Mouse (Mus musculus) intestine, embryonic 15.5 days (tissue): ENCODE measurements around the gene Pkig. TPM values are rescaled to one million over a fixed set of nuclear protein-coding genes. Genes with fewer than 3 reads are reported as not detected.
"Not testable (repeated sequence)": the region's sequence is repeated elsewhere in the genome, so short reads cannot be mapped to it uniquely, and the experiment has no call there.

ENCODE experiments used
- ATAC-seq: fragments of 200-750 bp; cut with Nextera tagmentation; 2 replicates; pipeline ENCODE4 v1.8.0; 2017; ENCODE audit warnings: moderate TSS enrichment, moderate library complexity
- H3K27ac ChIP-seq: fragments of 300-500 bp; sonication (generic); 2 replicates; pipeline ENCODE4 v1.5.1; 2015; ENCODE audit warnings: mild to moderate bottlenecking, inconsistent platforms
- H3K27me3 ChIP-seq: fragments of 300-500 bp; sonication (generic); replicated peaks from 2 replicates; pipeline ENCODE4 v1.6.1; 2015; ENCODE audit warnings: inconsistent platforms
- H3K36me3 ChIP-seq: fragments of 300-500 bp; sonication (generic); 2 replicates; pipeline ENCODE4 v1.6.1; 2015; ENCODE audit warnings: inconsistent platforms
- H3K4me1 ChIP-seq: fragments of 300-500 bp; sonication (generic); replicated peaks from 2 replicates; pipeline ENCODE4 v1.6.1; 2015; ENCODE audit warnings: inconsistent platforms
- H3K4me2 ChIP-seq: fragments of 300-500 bp; sonication (generic); replicated peaks from 2 replicates; pipeline ENCODE4 v1.6.1; 2015; ENCODE audit warnings: mild to moderate bottlenecking, inconsistent platforms
- H3K4me3 ChIP-seq: fragments of 300-500 bp; sonication (generic); replicated peaks from 2 replicates; pipeline ENCODE4 v1.5.1; 2015; ENCODE audit warnings: inconsistent platforms
- H3K9ac ChIP-seq: fragments of 300-500 bp; sonication (generic); 2 replicates; pipeline ENCODE4 v1.6.1; 2015; ENCODE audit warnings: inconsistent platforms
- H3K9me3 ChIP-seq: fragments of 300-500 bp; sonication (generic); 2 replicates; pipeline ENCODE4 v1.6.1; 2016; ENCODE audit warnings: inconsistent platforms
- WGBS: fragments of 180-500 bp; shearing (Covaris S2); methylation state at CpG from one replicate; pipeline ENCODE4 v1.1.7; 2015; 5-methylcytosine and 5-hydroxymethylcytosine counted together
- polyA plus RNA-seq: library from polyadenylated mRNA; unstranded; fragments of >200 nt; fragmentation: Nextera tagmentation; extraction: Ambion mirVana; gene quantifications from 2 replicates; pipeline ENCODE4 v1.2.1, GENCODE M21; 2015

Pkig gene
- polyA plus RNA-seq, 1 experiment from 2014 or later = 122 TPM

DNA sequence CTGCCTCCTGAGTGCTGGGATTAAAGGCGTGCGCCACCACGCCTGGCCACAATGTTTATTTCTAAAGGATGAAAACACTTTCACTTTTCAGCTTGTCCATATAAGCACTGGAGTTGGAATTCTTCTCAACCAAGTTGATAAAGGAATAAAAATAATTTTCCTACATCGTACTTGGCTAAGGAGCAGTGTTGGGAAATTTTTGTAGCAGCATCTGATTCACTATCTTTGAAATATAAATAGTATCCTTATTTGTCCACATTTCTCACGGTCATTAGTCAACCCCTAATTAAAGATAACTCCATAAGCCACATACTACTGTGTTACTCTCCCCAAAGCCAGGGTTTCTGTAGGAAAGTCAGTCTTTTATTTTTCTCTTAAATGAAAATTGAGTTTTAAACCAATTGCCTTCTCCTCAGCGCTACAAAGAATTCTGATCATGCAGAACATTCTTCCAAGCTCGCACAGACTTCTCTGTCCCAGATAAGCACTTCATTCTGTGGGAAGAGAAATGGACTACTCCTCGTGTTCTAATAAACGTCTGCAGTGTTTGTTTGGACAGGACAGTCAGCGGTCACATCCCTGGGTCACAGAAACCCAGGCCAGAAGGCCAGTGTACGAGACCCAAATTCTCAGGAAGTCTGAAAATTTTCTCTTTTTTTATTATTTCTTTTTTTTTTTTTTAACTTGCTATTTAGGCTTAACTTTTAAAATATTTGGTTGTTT lies 12.8 kb downstream of the Pkig start:
- Histone ChIP-seq H3K36me3 (no peaks in the 10 kb centered on the region), H3K9ac (no peak overlapping the region), H3K4me3 (no peak overlapping the region), H3K4me2 (no peak overlapping the region), H3K4me1 (peaks cover 28% of the 10 kb centered on the region), H3K27me3 (no peaks in the 10 kb centered on the region), H3K9me3 (no peaks in the 10 kb centered on the region), H3K27ac (no peak overlapping the region)
- no peak for ATAC-seq
- WGBS = 62% methylated on average over 11 of the region's 11 CpGs

DNA sequence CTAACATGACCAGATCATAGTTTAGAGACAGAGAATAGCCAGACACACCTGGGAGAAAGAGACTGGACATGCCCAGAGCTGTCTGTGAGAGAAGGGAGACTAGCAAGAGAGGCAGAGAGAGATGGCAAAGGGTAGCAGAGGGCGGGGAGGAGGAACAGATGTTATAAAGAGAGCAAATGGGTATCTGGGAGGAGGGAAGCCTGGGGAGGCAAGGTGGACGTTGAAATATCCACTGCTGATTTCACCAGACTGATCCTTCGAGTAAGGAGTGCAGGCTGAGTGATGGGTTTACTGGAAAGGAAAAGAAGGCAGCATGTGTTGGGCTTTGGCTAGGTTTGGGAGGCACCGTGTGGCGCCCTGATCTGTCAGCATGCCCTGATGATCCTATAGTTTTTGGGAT lies 16.2 kb downstream of the Pkig start:
- no peak overlapping the region for H3K4me2 ChIP-seq
- no peaks in the 10 kb centered on the region for H3K27me3 ChIP-seq
- H3K36me3 ChIP-seq = no peaks in the 10 kb centered on the region
- 55% methylated on average over 5 of the region's 5 CpGs for WGBS
- H3K4me1 ChIP-seq = peaks cover 33% of the 10 kb centered on the region
- H3K9ac ChIP-seq = no peak overlapping the region
- H3K27ac ChIP-seq = peak overlapping the region; percentile 76; the same call in 1 of the 2 replicates
- 0 out of 2 replicates have a peak, but pooled peaks have one; percentile 11 for ATAC-seq
- no peak overlapping the region for H3K4me3 ChIP-seq
- no peaks in the 10 kb centered on the region for H3K9me3 ChIP-seq

DNA sequence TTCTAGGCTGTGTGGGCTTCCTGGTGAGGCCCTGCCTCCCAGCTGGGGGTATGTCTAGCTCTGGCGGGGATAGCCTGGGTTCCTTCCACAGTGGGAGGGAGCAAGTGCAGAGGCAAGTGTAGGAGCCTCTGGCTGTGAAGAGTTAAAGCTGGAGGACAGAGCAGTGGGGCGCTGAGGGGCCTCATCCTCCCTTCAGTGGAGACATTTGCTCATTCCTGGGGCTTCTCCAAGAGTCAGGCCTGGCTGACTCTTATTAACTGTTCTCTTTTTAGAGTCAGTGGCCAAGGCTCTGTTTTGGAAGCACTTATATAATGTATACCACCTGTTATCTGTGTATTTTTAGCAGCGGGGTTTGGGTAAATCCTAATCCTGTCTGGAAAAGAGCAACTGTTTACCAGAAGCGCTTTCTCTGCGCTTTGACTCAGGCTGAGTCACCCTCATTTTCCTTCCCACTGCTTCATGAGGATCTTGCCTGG lies 17.0 kb downstream of the Pkig start:
- Histone ChIP-seq H3K9ac (no peak overlapping the region), H3K4me1 (peaks cover 33% of the 10 kb centered on the region), H3K27ac (peak overlapping the region; percentile 76), H3K27me3 (no peaks in the 10 kb centered on the region), H3K9me3 (no peaks in the 10 kb centered on the region), H3K4me2 (peak overlapping the region; percentile 27; the same call in 1 of the 2 replicates), H3K4me3 (no peak overlapping the region), H3K36me3 (no peaks in the 10 kb centered on the region)
- whole genome bisulfite sequencing = 31% methylated on average over 5 of the region's 5 CpGs
- ATAC-seq = peak; percentile 84

DNA sequence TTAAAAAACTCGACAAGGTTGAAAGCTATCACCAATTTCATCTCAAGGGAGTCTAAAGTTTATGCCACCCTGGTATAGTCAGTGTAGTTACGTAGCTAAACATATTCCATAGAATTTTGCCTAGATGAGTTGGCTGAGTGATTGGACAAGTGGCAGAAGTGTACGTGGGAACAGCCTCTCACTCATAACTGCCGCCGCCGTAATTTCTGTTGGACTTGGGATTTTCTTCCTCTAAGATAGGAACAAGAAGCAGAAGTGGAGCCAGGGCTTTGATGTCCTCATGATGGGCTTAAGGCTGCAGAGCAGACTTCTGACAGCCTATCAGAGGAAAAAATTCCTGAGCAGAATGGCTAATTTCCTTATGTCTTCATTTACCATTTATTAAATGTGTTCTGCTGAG lies 17.5 kb downstream of the Pkig start:
- H3K4me3 ChIP-seq = no peak overlapping the region
- H3K9me3 ChIP-seq = no peaks in the 10 kb centered on the region
- H3K27ac ChIP-seq = peak overlapping the region; percentile 54
- 28% methylated on average over 6 of the region's 6 CpGs for WGBS
- no peak overlapping the region for H3K9ac ChIP-seq
- no peaks in the 10 kb centered on the region for H3K36me3 ChIP-seq
- no peak overlapping the region for H3K4me2 ChIP-seq
- no peaks in the 10 kb centered on the region for H3K27me3 ChIP-seq
- H3K4me1 ChIP-seq = peaks cover 33% of the 10 kb centered on the region
- 0 out of 2 replicates have a peak, but pooled peaks have one; percentile 6 for ATAC-seq

DNA sequence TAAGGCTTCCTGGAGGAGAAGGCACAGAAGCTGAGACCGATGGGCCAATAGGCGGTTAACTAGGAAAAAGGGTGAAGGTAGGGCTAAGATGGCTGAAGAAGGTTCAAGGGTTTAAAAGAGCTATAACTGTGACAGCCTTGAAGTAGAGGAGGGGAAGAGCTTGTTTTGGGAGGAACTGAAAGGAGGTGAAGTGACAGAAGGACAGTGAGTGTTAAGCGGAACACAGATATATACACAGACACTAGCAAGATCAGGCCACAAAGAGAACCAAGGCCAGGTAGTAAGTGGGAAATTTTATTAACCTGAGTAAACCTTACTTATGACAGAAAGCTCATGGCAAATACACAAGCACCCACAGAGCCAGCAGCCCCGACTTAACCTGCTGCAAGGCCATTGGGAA lies 18.1 kb downstream of the Pkig start:
- Histone ChIP-seq H3K27me3 (no peaks in the 10 kb centered on the region), H3K4me3 (no peak overlapping the region), H3K4me2 (no peak overlapping the region), H3K27ac (peak overlapping the region; percentile 54), H3K9ac (no peak overlapping the region), H3K9me3 (no peaks in the 10 kb centered on the region), H3K4me1 (peaks cover 33% of the 10 kb centered on the region), H3K36me3 (no peaks in the 10 kb centered on the region)
- WGBS = 88% methylated on average over 4 of the region's 4 CpGs
- no peak for ATAC-seq

DNA sequence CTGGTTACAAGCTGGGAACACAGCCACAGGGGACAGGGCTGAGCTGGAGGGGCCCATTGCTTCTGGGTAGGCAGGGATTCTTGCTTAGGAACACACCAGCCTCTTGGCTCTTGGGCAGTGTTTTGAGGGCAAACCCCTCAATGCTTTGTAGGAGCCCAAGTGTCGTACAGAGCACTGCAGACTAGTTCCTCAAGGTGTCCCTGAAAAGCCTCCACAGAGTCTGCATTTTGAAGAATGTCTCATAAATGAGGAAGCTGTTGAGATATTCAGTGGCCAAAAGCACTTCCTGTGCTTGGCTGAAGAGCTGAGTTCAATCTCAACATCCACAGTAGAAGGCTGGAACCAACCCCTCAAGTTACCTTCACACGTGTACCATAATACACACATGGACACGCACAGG lies 18.6 kb downstream of the Pkig start:
- Histone ChIP-seq H3K9me3 (no peaks in the 10 kb centered on the region), H3K27ac (no peak overlapping the region), H3K4me2 (no peak overlapping the region), H3K4me3 (no peak overlapping the region), H3K36me3 (no peaks in the 10 kb centered on the region), H3K4me1 (peaks cover 33% of the 10 kb centered on the region), H3K27me3 (no peaks in the 10 kb centered on the region), H3K9ac (no peak overlapping the region)
- ATAC-seq = no peak
- WGBS = 87% methylated on average over 3 of the region's 3 CpGs

DNA sequence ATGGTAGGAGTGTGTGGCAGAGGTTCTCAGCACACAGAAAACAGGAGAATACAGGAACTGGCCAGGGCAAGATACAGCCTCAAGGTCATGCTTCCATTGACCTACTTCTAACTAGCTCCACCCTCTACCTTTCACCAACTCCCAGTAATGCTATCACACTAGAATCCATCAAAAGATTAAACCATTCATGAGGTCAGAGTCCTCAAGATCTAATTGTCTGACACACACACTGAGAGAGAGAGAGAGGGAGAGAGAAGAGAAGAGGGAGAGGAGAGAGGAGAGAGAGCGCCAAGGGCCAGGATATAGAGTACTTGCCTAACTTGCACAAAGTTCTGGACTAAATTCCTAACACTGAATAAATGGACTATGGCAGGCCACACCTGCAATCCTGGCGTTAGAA lies 24.2 kb downstream of the Pkig start:
- WGBS = 76% methylated on average over 2 of the region's 2 CpGs

DNA sequence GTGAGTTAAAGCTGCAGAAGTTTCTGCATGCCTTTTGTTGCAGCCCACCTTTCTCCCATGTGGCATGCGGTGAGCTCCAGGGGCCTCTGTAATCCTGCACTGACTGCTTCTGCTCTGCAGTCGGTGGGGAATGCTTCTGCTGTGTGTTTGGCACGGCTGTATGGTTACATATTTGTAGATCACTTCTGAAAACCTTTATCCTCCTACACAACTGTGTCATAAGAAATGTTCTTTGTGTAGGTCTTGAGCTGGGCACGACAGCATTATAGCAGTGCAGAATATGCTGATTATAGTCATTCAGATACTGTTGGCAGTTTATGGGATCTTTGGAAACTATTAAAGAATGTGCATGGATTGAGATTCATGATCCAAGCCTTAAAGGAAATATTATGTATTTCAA lies 27.1 kb downstream of the Pkig start:
- ATAC-seq = no peak
- WGBS = 29% methylated on average over 4 of the region's 4 CpGs
- H3K27ac ChIP-seq = peak overlapping the region; percentile 20; the same call in 1 of the 2 replicates

More for the DNA sequence above, 24.2 kb downstream of the Pkig start:
- no peaks in the 10 kb centered on the region for H3K36me3 ChIP-seq
- peaks cover 28% of the 10 kb centered on the region for H3K4me1 ChIP-seq
- no peak overlapping the region for H3K9ac ChIP-seq
- no peak overlapping the region for H3K4me2 ChIP-seq
- H3K4me3 ChIP-seq = no peak overlapping the region
- H3K27me3 ChIP-seq = no peaks in the 10 kb centered on the region
- peak; percentile 69 for ATAC-seq
- H3K9me3 ChIP-seq = no peaks in the 10 kb centered on the region
- no peak overlapping the region for H3K27ac ChIP-seq

DNA sequence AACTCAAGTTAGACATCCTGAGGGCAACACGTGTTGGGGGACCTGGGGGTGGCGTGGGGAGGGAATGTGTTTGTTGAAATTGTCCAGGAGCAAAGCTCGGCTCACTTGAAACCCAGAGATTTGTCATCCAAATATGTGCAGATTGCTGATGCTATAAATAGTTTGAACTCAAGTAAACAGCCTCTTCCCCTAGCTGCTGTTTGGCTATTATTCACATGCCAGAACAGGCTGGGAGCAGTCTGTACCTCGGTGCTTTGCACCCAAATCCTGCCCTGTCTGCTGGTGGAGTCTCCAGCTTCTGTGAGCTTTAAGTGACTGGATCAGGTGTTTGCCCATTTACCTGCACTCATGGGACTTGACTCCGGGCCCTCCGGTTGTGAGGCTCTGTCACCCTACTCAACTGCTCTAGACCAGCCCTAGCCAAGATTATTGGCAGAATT lies 27.6 kb downstream of the Pkig start:
- Histone ChIP-seq H3K4me3 (no peak overlapping the region), H3K36me3 (no peaks in the 10 kb centered on the region), H3K9ac (peak overlapping the region; percentile 10; the same call in 1 of the 2 replicates), H3K4me1 (peaks cover 33% of the 10 kb centered on the region), H3K27me3 (no peaks in the 10 kb centered on the region), H3K9me3 (no peaks in the 10 kb centered on the region), H3K27ac (peak overlapping the region; percentile 62), H3K4me2 (peak overlapping the region; percentile 26)
- no peak for ATAC-seq
- 23% methylated on average over 6 of the region's 6 CpGs for WGBS

More for the DNA sequence above, 27.1 kb downstream of the Pkig start:
- H3K36me3 ChIP-seq = no peaks in the 10 kb centered on the region
- no peak overlapping the region for H3K9ac ChIP-seq
- H3K27me3 ChIP-seq = no peaks in the 10 kb centered on the region
- H3K4me1 ChIP-seq = peaks cover 28% of the 10 kb centered on the region
- no peak overlapping the region for H3K4me2 ChIP-seq
- no peaks in the 10 kb centered on the region for H3K9me3 ChIP-seq
- no peak overlapping the region for H3K4me3 ChIP-seq

DNA sequence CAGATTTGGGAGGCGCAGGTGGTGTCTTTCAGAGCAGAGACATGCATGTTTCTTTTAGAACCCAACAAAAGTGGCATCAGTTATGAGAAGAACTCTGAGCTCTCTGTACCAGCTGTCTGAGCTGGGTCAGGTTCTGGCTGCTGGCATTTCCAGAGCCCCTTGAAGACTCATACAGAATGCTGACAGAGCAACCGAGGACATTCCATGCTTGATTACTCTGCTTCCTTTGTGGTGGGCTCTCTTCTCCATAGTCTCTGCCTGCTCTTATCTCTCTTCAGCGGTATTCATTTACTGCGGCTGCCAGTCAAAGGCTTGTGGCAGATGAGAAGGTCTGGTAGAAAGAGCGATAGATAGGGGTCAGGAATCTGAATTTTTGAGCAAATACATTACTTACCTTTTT lies 28.0 kb downstream of the Pkig start:
- H3K36me3 ChIP-seq = no peaks in the 10 kb centered on the region
- peak overlapping the region; percentile 62; the same call in 1 of the 2 replicates for H3K27ac ChIP-seq
- no peak for ATAC-seq
- H3K27me3 ChIP-seq = no peaks in the 10 kb centered on the region
- WGBS = 58% methylated on average over 5 of the region's 5 CpGs
- H3K9me3 ChIP-seq = no peaks in the 10 kb centered on the region
- H3K9ac ChIP-seq = peak overlapping the region; percentile 10; the same call in 1 of the 2 replicates
- H3K4me3 ChIP-seq = no peak overlapping the region
- H3K4me2 ChIP-seq = peak overlapping the region; percentile 26
- H3K4me1 ChIP-seq = peaks cover 33% of the 10 kb centered on the region

DNA sequence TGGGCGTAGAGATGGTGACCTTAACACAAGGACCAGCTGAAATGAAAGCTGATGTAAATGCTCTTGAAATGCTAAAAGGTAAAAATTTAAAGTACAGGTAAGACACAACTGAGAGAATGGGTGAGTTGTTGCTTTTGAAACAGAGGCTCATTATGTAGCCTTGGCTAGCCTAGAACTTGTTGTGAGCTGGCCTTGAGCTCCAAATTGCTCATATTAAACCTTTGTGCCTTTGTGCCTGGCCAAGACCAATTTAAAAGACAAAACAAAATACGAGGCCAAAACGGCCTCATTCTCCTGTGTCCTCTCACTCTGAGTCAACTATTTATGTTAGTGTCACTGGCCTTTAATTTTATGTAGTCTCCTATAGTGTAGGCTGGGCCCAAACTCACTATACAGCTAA lies 28.7 kb downstream of the Pkig start:
- 64% methylated on average over 3 of the region's 3 CpGs for WGBS
- Histone ChIP-seq H3K36me3 (no peaks in the 10 kb centered on the region), H3K4me3 (no peak overlapping the region), H3K9me3 (no peaks in the 10 kb centered on the region), H3K27ac (no peak overlapping the region), H3K9ac (no peak overlapping the region), H3K27me3 (no peaks in the 10 kb centered on the region), H3K4me2 (no peak overlapping the region), H3K4me1 (peaks cover 33% of the 10 kb centered on the region)
- no peak for ATAC-seq

DNA sequence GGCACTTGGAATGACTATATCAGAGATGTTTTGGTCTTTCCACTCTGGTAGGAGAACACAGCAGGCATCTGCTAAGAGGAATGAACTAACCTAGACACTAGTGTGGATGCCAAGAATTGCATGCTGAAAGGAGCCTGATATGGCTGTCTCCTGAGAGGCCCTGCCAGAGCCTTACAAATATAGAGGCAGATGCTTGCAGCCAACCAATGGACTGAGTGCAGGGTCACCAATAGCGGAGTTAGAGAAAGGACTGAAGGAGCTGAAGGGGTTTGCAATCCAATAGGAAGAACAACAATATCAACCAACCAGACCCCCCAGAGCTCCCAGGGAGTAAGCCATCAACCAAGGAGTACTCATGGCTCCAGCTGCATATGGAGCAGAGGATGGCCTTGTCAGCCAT lies 30.2 kb downstream of the Pkig start:
- ATAC-seq, H3K9ac ChIP-seq, H3K9me3 ChIP-seq, H3K27me3 ChIP-seq, H3K4me2 ChIP-seq, H3K4me3 ChIP-seq, H3K27ac ChIP-seq, H3K36me3 ChIP-seq: not testable (repeated sequence)
- WGBS = 100% methylated on average over 1 of the region's 1 CpGs
- peaks cover 29% of the 10 kb centered on the region for H3K4me1 ChIP-seq

DNA sequence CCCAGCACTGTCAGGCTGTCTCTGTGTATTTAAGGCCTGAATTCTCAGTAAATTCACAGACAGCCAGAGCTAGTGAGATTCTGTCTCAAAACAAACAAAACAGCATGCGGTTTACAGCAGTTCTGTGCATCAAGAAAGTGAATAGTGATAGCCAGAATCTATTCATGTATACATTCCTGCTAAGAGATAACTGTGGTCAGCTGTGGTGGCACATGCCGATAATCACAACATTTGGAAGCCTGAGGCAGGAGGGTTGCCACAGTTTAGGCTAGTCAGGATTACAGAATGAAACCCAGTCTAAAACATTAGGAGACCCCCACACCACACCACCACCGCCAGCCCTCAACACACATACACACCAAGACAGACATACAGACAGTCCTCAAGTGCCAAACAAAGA lies 31.6 kb downstream of the Pkig start:
- Histone ChIP-seq H3K9me3 (no peaks in the 10 kb centered on the region), H3K4me3 (no peak overlapping the region), H3K27ac (no peak overlapping the region), H3K36me3 (no peaks in the 10 kb centered on the region), H3K9ac (no peak overlapping the region), H3K4me2 (no peak overlapping the region), H3K27me3 (no peaks in the 10 kb centered on the region), H3K4me1 (peaks cover 33% of the 10 kb centered on the region)
- ATAC-seq = no peak
- WGBS = 68% methylated on average over 3 of the region's 3 CpGs
